Comparison of ENCODE assay signal across 8 mouse cellular contexts in genomic region chr11:102284501-102285094, GRCm38 (mm10). TPM values are rescaled to one million over a fixed set of nuclear protein-coding genes. Genes with fewer than 3 reads are reported as not detected.
A peak's percentile ranks its signal among the peaks of the same experiment; 100 is the strongest.
DNase-seq lines count a peak whose midpoint lies in the region; ATAC-seq and TF ChIP-seq lines count a peak whose summit lies in the region.

Gene Tmub2, plus strand, starts transcription at chr11:102284931.

- ATAC-seq in erythroid progenitor cell, adult 5-6 weeks (replicated peaks; ENCODE audit: low FRiP score, poor library complexity, severe bottlenecking), result peak; percentile 89
- ATAC-seq in heart, embryonic 12.5 days (ENCODE audit: insufficient number of reproducible peaks, low FRiP score), result peak; percentile 92
- ATAC-seq in kidney, postnatal 0 days (replicated peaks; ENCODE audit: low FRiP score, low read depth), result peak; percentile 91
- ATAC-seq in liver, embryonic 11.5 days (replicated peaks; ENCODE audit: low FRiP score), result peak; percentile 88
- ATAC-seq in stomach, embryonic 14.5 days (ENCODE audit: insufficient number of reproducible peaks, insufficient read depth, low FRiP score, low read depth), result peak; percentile 88

- peaks cover 13% of the 10 kb centered on the region for H3K4me1 ChIP-seq in heart, embryonic 12.5 days (replicated peaks)
- H3K4me1 ChIP-seq in kidney, postnatal 0 days (replicated peaks; ENCODE audit: insufficient read depth, low read length), result peaks cover 8% of the 10 kb centered on the region
- H3K4me1 ChIP-seq in liver, embryonic 11.5 days (replicated peaks; ENCODE audit: control insufficient read depth, insufficient read depth, low read length), result peaks cover 12% of the 10 kb centered on the region
- H3K4me1 ChIP-seq in stomach, embryonic 14.5 days (ENCODE audit: control insufficient read depth, insufficient read depth, low read length), result peaks cover 7% of the 10 kb centered on the region; the same call in 1 of the 2 replicates

- peak within 1 kb of the TSS; percentile 78 for H3K27ac ChIP-seq in heart, embryonic 12.5 days (ENCODE audit: poor library complexity, severe bottlenecking)
- peak within 1 kb of the TSS; percentile 75 for H3K27ac ChIP-seq in kidney, postnatal 0 days
- H3K27ac ChIP-seq in liver, embryonic 11.5 days (ENCODE audit: low read depth, low read length), result peak within 1 kb of the TSS; percentile 44
- H3K27ac ChIP-seq in stomach, embryonic 14.5 days (ENCODE audit: low read length), result peak within 1 kb of the TSS; percentile 79

- under 1% methylated on average over 32 of the region's 32 CpGs for WGBS in heart, embryonic 12.5 days
- under 1% methylated on average over 32 of the region's 32 CpGs for WGBS in kidney, postnatal 0 days
- WGBS in liver, embryonic 11.5 days, result under 1% methylated on average over 32 of the region's 32 CpGs
- WGBS in stomach, embryonic 14.5 days, result under 1% methylated on average over 32 of the region's 32 CpGs

- DNase-seq in CD4-positive helper T cell, adult 2 months (ENCODE audit: low read depth, low spot score), result peak; percentile 99
- peak; percentile 97 for DNase-seq in brain, embryonic 18.5 days (ENCODE audit: low read depth, low spot score)
- peak; percentile 100 for DNase-seq in kidney, postnatal 0 days (ENCODE audit: low spot score)
- DNase-seq in liver, embryonic 11.5 days (ENCODE audit: low spot score), result peak; percentile 94
- DNase-seq in naive thymus-derived CD4-positive, alpha-beta T cell, adult 2 months (ENCODE audit: low read depth), result peak; percentile 99

- peak within 1 kb of the TSS; percentile 85 for H3K4me2 ChIP-seq in heart, embryonic 12.5 days
- H3K4me2 ChIP-seq in kidney, postnatal 0 days (ENCODE audit: low read length), result peak within 1 kb of the TSS; percentile 84
- H3K4me2 ChIP-seq in liver, embryonic 11.5 days, result peak within 1 kb of the TSS; percentile 75
- H3K4me2 ChIP-seq in stomach, embryonic 14.5 days (replicated peaks; ENCODE audit: low read depth, low read length), result peak within 1 kb of the TSS; percentile 60

- no peaks in the 10 kb centered on the region for H3K9me3 ChIP-seq in heart, embryonic 12.5 days (replicated peaks)
- H3K9me3 ChIP-seq in kidney, postnatal 0 days (replicated peaks; ENCODE audit: low read length), result no peaks in the 10 kb centered on the region
- no peaks in the 10 kb centered on the region for H3K9me3 ChIP-seq in liver, embryonic 11.5 days (ENCODE audit: control insufficient read depth, low read length)
- no peaks in the 10 kb centered on the region for H3K9me3 ChIP-seq in stomach, embryonic 14.5 days (ENCODE audit: control insufficient read depth, low read depth, low read length)

- H3K27me3 ChIP-seq in heart, embryonic 12.5 days (replicated peaks), result no peaks in the 10 kb centered on the region
- H3K27me3 ChIP-seq in kidney, postnatal 0 days (ENCODE audit: insufficient read depth, low read length), result no peaks in the 10 kb centered on the region
- no peaks in the 10 kb centered on the region for H3K27me3 ChIP-seq in liver, embryonic 11.5 days (replicated peaks; ENCODE audit: control insufficient read depth, insufficient read depth, low read length)
- H3K27me3 ChIP-seq in stomach, embryonic 14.5 days (ENCODE audit: control insufficient read depth, insufficient read depth, low read length), result no peaks in the 10 kb centered on the region

- H3K4me3 ChIP-seq in heart, embryonic 12.5 days, result peak within 1 kb of the TSS; percentile 96
- peak within 1 kb of the TSS; percentile 73 for H3K4me3 ChIP-seq in kidney, postnatal 0 days (replicated peaks; ENCODE audit: low read depth, low read length)
- peak within 1 kb of the TSS; percentile 65 for H3K4me3 ChIP-seq in liver, embryonic 11.5 days (ENCODE audit: low read depth, low read length)
- peak within 1 kb of the TSS; percentile 59 for H3K4me3 ChIP-seq in stomach, embryonic 14.5 days (ENCODE audit: low read depth, low read length)

- peaks cover 19% of the 10 kb centered on the region for H3K36me3 ChIP-seq in heart, embryonic 12.5 days
- H3K36me3 ChIP-seq in kidney, postnatal 0 days (ENCODE audit: insufficient read depth, low read length), result peaks cover 8% of the 10 kb centered on the region; the same call in 1 of the 2 replicates
- H3K36me3 ChIP-seq in liver, embryonic 11.5 days (ENCODE audit: control insufficient read depth, insufficient read depth, low read length), result peaks cover 12% of the 10 kb centered on the region
- H3K36me3 ChIP-seq in stomach, embryonic 14.5 days (ENCODE audit: control insufficient read depth, insufficient read depth, low read length), result peaks cover 15% of the 10 kb centered on the region

- no peak; the same call in 1 of the 2 replicates for TF ChIP-seq CTCF in kidney, postnatal 0 days (IDR thresholded peaks at IDR 0.05; ENCODE audit: low read depth)

- peak within 1 kb of the TSS; percentile 92 for H3K9ac ChIP-seq in heart, embryonic 12.5 days
- peak within 1 kb of the TSS; percentile 81 for H3K9ac ChIP-seq in kidney, postnatal 0 days (ENCODE audit: low read depth, low read length)
- H3K9ac ChIP-seq in liver, embryonic 11.5 days (ENCODE audit: low read depth, low read length), result peak within 1 kb of the TSS; percentile 68
- H3K9ac ChIP-seq in stomach, embryonic 14.5 days (replicated peaks; ENCODE audit: low read depth, low read length), result peak within 1 kb of the TSS; percentile 57

RNA-seq across cellular contexts. Expression of gene Tmub2, which starts in this region (rescaled TPM):
- total RNA-seq in erythroid progenitor cell, adult 5-6 weeks (2015; ENCODE audit: low replicate concordance), result 46.1 and 52.6 TPM in 2 replicates
- 36.9 and 43.5 TPM in 2 replicates for total RNA-seq in erythroid progenitor cell, adult 5-6 weeks (2017; ENCODE audit: low replicate concordance)
- 35.7 and 38.9 TPM in 2 replicates for polyA plus RNA-seq in heart, embryonic 12.5 days (2016; fragmentation: Nextera tagmentation; extraction: Ambion mirVana)
- polyA plus RNA-seq in kidney, postnatal 0 days (2015; fragmentation: Nextera tagmentation; extraction: Ambion mirVana), result 46.1 and 49.1 TPM in 2 replicates
- 41.6 and 44.8 TPM in 2 replicates for polyA plus RNA-seq in liver, embryonic 11.5 days (2014; fragmentation: Nextera tagmentation; extraction: Ambion mirVana)
- 53.0 and 55.0 TPM in 2 replicates for polyA plus RNA-seq in stomach, embryonic 14.5 days (2014; fragmentation: Nextera tagmentation; extraction: Ambion mirVana)

Comparison
In these comparisons a context has a peak if more than half of its experiments do, and no peak if none do; other contexts are left out.
1. Peak in every context shown above with its lines: DNase-seq, ATAC-seq, H3K4me3 ChIP-seq and H3K27ac ChIP-seq.